In the genomic region with DNA sequence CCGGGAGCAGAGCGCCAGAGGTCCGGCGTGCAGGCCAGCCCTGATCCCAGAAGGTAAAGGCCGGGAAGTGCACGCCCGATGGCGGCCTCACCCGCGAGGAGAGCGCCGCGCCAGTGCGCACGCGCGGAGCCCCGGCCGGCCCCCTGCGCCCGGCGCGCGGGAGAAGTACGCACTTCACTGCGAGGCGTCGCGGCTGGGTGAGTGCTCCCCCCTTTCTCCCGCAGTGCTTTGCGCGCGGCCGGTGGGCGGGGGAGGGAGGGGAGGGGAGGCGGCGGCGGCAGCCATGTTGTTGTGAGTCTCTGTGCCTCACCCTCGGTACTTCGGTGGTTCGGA, we compare ENCODE assay signal across 8 mouse cellular contexts. TPM values are rescaled to one million over a fixed set of nuclear protein-coding genes. Genes with fewer than 3 reads are reported as not detected.
DNase-seq lines count a peak whose midpoint lies in the region; ATAC-seq and TF ChIP-seq lines count a peak whose summit lies in the region.

TSS of gene Pum2 (plus strand) at position 161 of the 333 bp plus-strand sequence.

- peak; percentile 88 for DNase-seq in 3T3-L1 (ENCODE audit: low read depth, low spot score)
- DNase-seq in adrenal gland, postnatal 4 days (ENCODE audit: low spot score in 2 of 2), result peak; percentile 90 to 92
- DNase-seq in embryonic facial prominence, embryonic 14.5 days (ENCODE audit: low spot score), result peak; percentile 97
- DNase-seq in heart, adult 8-10 months (ENCODE audit: low spot score), result peak; percentile 88
- peak; percentile 92 for DNase-seq in kidney, adult 9 months
- DNase-seq in limb, embryonic 14.5 days (ENCODE audit: low spot score), result peak; percentile 92
- peak; percentile 96 for DNase-seq in midbrain, postnatal 0 days (ENCODE audit: low spot score)
- peak; percentile 83 to 90 for DNase-seq in spleen, postnatal 14 days (ENCODE audit: low spot score in 2 of 2)

- peak within 1 kb of the TSS; percentile 90 for H3K4me3 ChIP-seq in embryonic facial prominence, embryonic 14.5 days (ENCODE audit: low read depth, low read length)
- peak within 1 kb of the TSS; percentile 97 for H3K4me3 ChIP-seq in limb, embryonic 14.5 days (replicated peaks; ENCODE audit: low read length)
- peak within 1 kb of the TSS; percentile 95 for H3K4me3 ChIP-seq in midbrain, postnatal 0 days (ENCODE audit: low read depth, low read length)

- H3K9me3 ChIP-seq in embryonic facial prominence, embryonic 14.5 days (ENCODE audit: control insufficient read depth, low read length), result no peaks in the 10 kb centered on the region
- H3K9me3 ChIP-seq in limb, embryonic 14.5 days (ENCODE audit: control insufficient read depth, low read length), result no peaks in the 10 kb centered on the region
- H3K9me3 ChIP-seq in midbrain, postnatal 0 days (ENCODE audit: low read length), result no peaks in the 10 kb centered on the region

- no CpG with 5 or more reads among the region's 41 CpGs for WGBS in embryonic facial prominence, embryonic 14.5 days
- WGBS in limb, embryonic 14.5 days, result 0% methylated on average over 21 of the region's 41 CpGs
- WGBS in midbrain, postnatal 0 days, result under 1% methylated on average over 28 of the region's 41 CpGs

- peak within 1 kb of the TSS; percentile 100 for H3K9ac ChIP-seq in embryonic facial prominence, embryonic 14.5 days (ENCODE audit: low read depth, low read length)
- H3K9ac ChIP-seq in limb, embryonic 14.5 days (ENCODE audit: low read depth, low read length, severe bottlenecking), result peak within 1 kb of the TSS; percentile 100
- H3K9ac ChIP-seq in midbrain, postnatal 0 days (replicated peaks; ENCODE audit: low read length, poor library complexity, severe bottlenecking), result peak within 1 kb of the TSS; percentile 99

- no peaks in the 10 kb centered on the region for H3K27me3 ChIP-seq in embryonic facial prominence, embryonic 14.5 days (replicated peaks; ENCODE audit: control insufficient read depth, insufficient read depth, low read length)
- no peaks in the 10 kb centered on the region for H3K27me3 ChIP-seq in limb, embryonic 14.5 days (ENCODE audit: control insufficient read depth, insufficient read depth, low read length)
- no peaks in the 10 kb centered on the region for H3K27me3 ChIP-seq in midbrain, postnatal 0 days (ENCODE audit: insufficient read depth, low read length)

- TF ChIP-seq POLR2A in limb, embryonic 14.5 days (IDR thresholded peaks at IDR 0.05; ENCODE audit: borderline replicate concordance, extremely low read depth, insufficient read depth, insufficient read length), result peak; percentile 97

- peak; percentile 97 for ATAC-seq in embryonic facial prominence, embryonic 14.5 days (ENCODE audit: low read depth)
- ATAC-seq in limb, embryonic 14.5 days (ENCODE audit: low FRiP score, low read depth), result peak; percentile 95
- ATAC-seq in midbrain, postnatal 0 days (ENCODE audit: low FRiP score), result peak; percentile 97

- H3K4me2 ChIP-seq in embryonic facial prominence, embryonic 14.5 days (ENCODE audit: low read depth, low read length), result peak within 1 kb of the TSS; percentile 87
- peak within 1 kb of the TSS; percentile 80 for H3K4me2 ChIP-seq in limb, embryonic 14.5 days (replicated peaks; ENCODE audit: low read depth, low read length, severe bottlenecking)
- H3K4me2 ChIP-seq in midbrain, postnatal 0 days (ENCODE audit: low read depth, low read length, poor library complexity, severe bottlenecking), result peak within 1 kb of the TSS; percentile 61

- H3K36me3 ChIP-seq in embryonic facial prominence, embryonic 14.5 days (ENCODE audit: control insufficient read depth, insufficient read depth, low read length), result no peaks in the 10 kb centered on the region
- no peaks in the 10 kb centered on the region for H3K36me3 ChIP-seq in limb, embryonic 14.5 days (ENCODE audit: control insufficient read depth, insufficient read depth, low read length)
- H3K36me3 ChIP-seq in midbrain, postnatal 0 days (ENCODE audit: insufficient read depth, low read length), result no peaks in the 10 kb centered on the region

- peak within 1 kb of the TSS; percentile 97 for H3K27ac ChIP-seq in embryonic facial prominence, embryonic 14.5 days (replicated peaks; ENCODE audit: low read depth, low read length)
- H3K27ac ChIP-seq in limb, embryonic 14.5 days (replicated peaks; ENCODE audit: low read depth, low read length), result peak within 1 kb of the TSS; percentile 98
- peak within 1 kb of the TSS; percentile 99 for H3K27ac ChIP-seq in midbrain, postnatal 0 days (ENCODE audit: low read depth, low read length)

- TF ChIP-seq CTCF in midbrain, postnatal 0 days (IDR thresholded peaks at IDR 0.05), result no peak

- H3K4me1 ChIP-seq in embryonic facial prominence, embryonic 14.5 days (ENCODE audit: control insufficient read depth, insufficient read depth, low read length), result peaks cover 24% of the 10 kb centered on the region
- H3K4me1 ChIP-seq in limb, embryonic 14.5 days (ENCODE audit: control insufficient read depth, insufficient read depth, low read length), result peaks cover 20% of the 10 kb centered on the region
- H3K4me1 ChIP-seq in midbrain, postnatal 0 days (ENCODE audit: insufficient read depth, low read length), result peaks cover 13% of the 10 kb centered on the region

RNA-seq across cellular contexts. Expression of gene Pum2, which starts in this region (rescaled TPM):
- 100 to 1,000 TPM; 155 to 166 TPM for total RNA-seq in adrenal gland, postnatal 4 days (2021)
- 52.7 and 56.1 TPM in 2 replicates for polyA plus RNA-seq in embryonic facial prominence, embryonic 14.5 days (2014; fragmentation: Nextera tagmentation; extraction: Ambion mirVana)
- 100 to 1,000 TPM; 122 to 130 (median 125) TPM for total RNA-seq in heart, adult 8-10 months (2022)
- polyA plus RNA-seq in limb, embryonic 14.5 days (2012; rRNA removed), result 64.3 and 76.1 TPM in 2 replicates
- polyA plus RNA-seq in limb, embryonic 14.5 days (2014; fragmentation: Nextera tagmentation; extraction: Ambion mirVana), result 57.5 and 64.9 TPM in 2 replicates
- total RNA-seq in midbrain, postnatal 0 days (2014; rRNA removed), result 117 and 123 TPM in 2 replicates
- polyA plus RNA-seq in midbrain, postnatal 0 days (2015; fragmentation: Nextera tagmentation; extraction: Ambion mirVana), result 35.2 and 35.3 TPM in 2 replicates

Comparison
In these comparisons a context has a peak if more than half of its experiments do, and no peak if none do; other contexts are left out.
1. Peak in every context shown above with its lines: DNase-seq, ATAC-seq, H3K4me3 ChIP-seq and H3K27ac ChIP-seq.